Mouse (Mus musculus) kidney, embryonic 15.5 days (tissue): ENCODE results near the gene Birc2. TPM values are rescaled to one million over a fixed set of nuclear protein-coding genes. Genes with fewer than 3 reads are reported as not detected.
A peak's percentile ranks its signal among the peaks of the same experiment; 100 is the strongest.

Experiments used
- microRNA-seq: library from miRNA; unstranded; fragments of <30 nt; microRNA quantifications from one replicate; pipeline ENCODE4, GENCODE M21; 2016
- polyA plus RNA-seq: library from polyadenylated mRNA; unstranded; fragments of >200 nt; fragmentation: Nextera tagmentation; extraction: Ambion mirVana; gene quantifications from 2 replicates; pipeline ENCODE4 v1.2.1, GENCODE M21; 2015

Birc2 gene
- polyA plus RNA-seq, 1 experiment from 2014 or later = 35.6 TPM

Small RNA genes within 50 kb of the gene (microRNA-seq; reads per million reads assigned to microRNA genes)
- 3.1 reads per million, percentile 15 among the genes with 10 or more reads in this experiment for gene Mir5618

Other genes starting within 250 kb of the Birc2 start
- gene Mmp20, start 208.8 kb downstream of the Birc2 start, polyA plus RNA-seq = not detected in 2 replicates
- not detected in 2 replicates for gene Mmp7, start 145.0 kb downstream of the Birc2 start, polyA plus RNA-seq
- gene Tmem123, start 73.0 kb downstream of the Birc2 start, polyA plus RNA-seq = 93.6 and 94.8 TPM in 2 replicates
- gene Birc3, start 36.1 kb upstream of the Birc2 start, polyA plus RNA-seq = 6.6 and 7.9 TPM in 2 replicates
- 38.0 and 40.0 TPM in 2 replicates for gene Yap1, start 167.5 kb upstream of the Birc2 start, polyA plus RNA-seq
- 11.2 and 12.0 TPM in 2 replicates for gene Cfap300, start 205.8 kb upstream of the Birc2 start, polyA plus RNA-seq